Mouse (Mus musculus): ENCODE measurements around the gene Thrb.

Thrb gene

GRCm38 (mm10) chr14:17915556-17915955, 255.5 kb downstream of the Thrb start:
- TF ChIP-seq GATA4 (IDR thresholded peaks at IDR 0.05; ENCODE audit: insufficient replicate concordance, low read length) = no peak

- TF ChIP-seq GATA4 (IDR thresholded peaks at IDR 0.05; ENCODE audit: insufficient replicate concordance, low read length) = no peak
Measured at GRCm38 (mm10) chr14:17916651-17917050, 256.6 kb downstream of the Thrb start.

GRCm38 (mm10) chr14:17917124-17917763, 257.2 kb downstream of the Thrb start:
- no peak for TF ChIP-seq GATA4 (IDR thresholded peaks at IDR 0.05; ENCODE audit: insufficient replicate concordance, low read length)

GRCm38 (mm10) chr14:17917899-17918298, 257.8 kb downstream of the Thrb start:
- TF ChIP-seq GATA4 (IDR thresholded peaks at IDR 0.05; ENCODE audit: insufficient replicate concordance, low read length) = no peak

GRCm38 (mm10) chr14:17922807-17923704, 263.0 kb downstream of the Thrb start:
- TF ChIP-seq GATA4 (IDR thresholded peaks at IDR 0.05; ENCODE audit: insufficient replicate concordance, low read length) = no peak

- TF ChIP-seq GATA4 (IDR thresholded peaks at IDR 0.05; ENCODE audit: insufficient replicate concordance, low read length) = no peak
Measured at GRCm38 (mm10) chr14:17927469-17927868, 267.4 kb downstream of the Thrb start.

- TF ChIP-seq GATA4 (IDR thresholded peaks at IDR 0.05; ENCODE audit: insufficient replicate concordance, low read length) = no peak
Measured at GRCm38 (mm10) chr14:17929585-17929984, 269.5 kb downstream of the Thrb start.

- TF ChIP-seq GATA4 (IDR thresholded peaks at IDR 0.05; ENCODE audit: insufficient replicate concordance, low read length) = no peak
Measured at GRCm38 (mm10) chr14:17933475-17933874, 273.4 kb downstream of the Thrb start.

- TF ChIP-seq GATA4 (IDR thresholded peaks at IDR 0.05; ENCODE audit: insufficient replicate concordance, low read length) = no peak
Measured at GRCm38 (mm10) chr14:17954038-17954437, 294.0 kb downstream of the Thrb start.

GRCm38 (mm10) chr14:17959901-17960300, 299.8 kb downstream of the Thrb start:
- no peak for TF ChIP-seq GATA4 (IDR thresholded peaks at IDR 0.05; ENCODE audit: insufficient replicate concordance, low read length)

GRCm38 (mm10) chr14:17967117-17967726, 307.2 kb downstream of the Thrb start:
- TF ChIP-seq GATA4 (IDR thresholded peaks at IDR 0.05; ENCODE audit: insufficient replicate concordance, low read length) = no peak

GRCm38 (mm10) chr14:17972132-17972531, 312.1 kb downstream of the Thrb start:
- no peak for TF ChIP-seq GATA4 (IDR thresholded peaks at IDR 0.05; ENCODE audit: insufficient replicate concordance, low read length)

- no peak for TF ChIP-seq GATA4 (IDR thresholded peaks at IDR 0.05; ENCODE audit: insufficient replicate concordance, low read length)
Measured at GRCm38 (mm10) chr14:17972665-17973064, 312.6 kb downstream of the Thrb start.

- TF ChIP-seq GATA4 (IDR thresholded peaks at IDR 0.05; ENCODE audit: insufficient replicate concordance, low read length) = no peak
Measured at GRCm38 (mm10) chr14:17975786-17976185, 315.7 kb downstream of the Thrb start.

GRCm38 (mm10) chr14:17978259-17978658, 318.2 kb downstream of the Thrb start:
- TF ChIP-seq GATA4 (IDR thresholded peaks at IDR 0.05; ENCODE audit: insufficient replicate concordance, low read length) = no peak

- TF ChIP-seq GATA4 (IDR thresholded peaks at IDR 0.05; ENCODE audit: insufficient replicate concordance, low read length) = no peak
Measured at GRCm38 (mm10) chr14:17981258-17981657, 321.2 kb downstream of the Thrb start.

Measured in liver, adult (tissue).